Mouse (Mus musculus) ES-E14 (cell line): ENCODE measurements around the gene Fbxo7.

Experiments
- CHD2 ChIP-seq: IDR thresholded peaks from 2 replicates; pipeline ENCODE4 v1.6.1; 2014; ENCODE audit warnings: mild to moderate bottlenecking, low read depth, low read length, inconsistent platforms
- MAFK ChIP-seq: IDR thresholded peaks from 2 replicates; pipeline ENCODE4 v1.6.1; 2014; ENCODE audit warnings: mild to moderate bottlenecking, low read depth, low read length, inconsistent platforms; ENCODE audit not compliant: insufficient read depth
- ZNF384 ChIP-seq: IDR thresholded peaks from 2 replicates; pipeline ENCODE4 v1.6.1; 2012; ENCODE audit warnings: low read depth, low read length, inconsistent platforms

GRCm38 (mm10) chr10:86062261-86063017 lies 40.7 kb downstream of the Fbxo7 start:
- TF ChIP-seq CHD2: no peak
- no peak for TF ChIP-seq ZNF384
- TF ChIP-seq MAFK: no peak
